Mouse (Mus musculus) embryonic facial prominence, embryonic 11.5 days (tissue): ENCODE measurements around the gene Hist1h2bj. TPM values are rescaled to one million over a fixed set of nuclear protein-coding genes. Genes with fewer than 3 reads are reported as not detected.
"Not testable (repeated sequence)": the region's sequence is repeated elsewhere in the genome, so short reads cannot be mapped to it uniquely, and the experiment has no call there.

Source experiments
- ATAC-seq: fragments of 200-750 bp; cut with Nextera tagmentation; replicated peaks from 2 replicates; pipeline ENCODE4 v1.8.0; 2017; ENCODE audit warnings: low read depth; ENCODE audit not compliant: insufficient number of reproducible peaks, low FRiP score, low TSS enrichment
- DNase-seq: peaks from one replicate; pipeline ENCODE4 v3.0.0-alpha.2; 2015; ENCODE audit warnings: low spot score
- H3K27ac ChIP-seq: fragments of 300-500 bp; sonication (generic); replicated peaks from 2 replicates; pipeline ENCODE4 v1.5.1; 2014; ENCODE audit warnings: mild to moderate bottlenecking, low read depth, low read length, control low read depth
- H3K27me3 ChIP-seq: fragments of 300-500 bp; sonication (generic); 2 replicates; pipeline ENCODE4 v1.6.1; 2014; ENCODE audit warnings: mild to moderate bottlenecking, low read length, moderate library complexity, mixed read lengths; ENCODE audit not compliant: control insufficient read depth, insufficient read depth
- H3K36me3 ChIP-seq: fragments of 300-500 bp; sonication (generic); replicated peaks from 2 replicates; pipeline ENCODE4 v1.6.1; 2014; ENCODE audit warnings: low read depth, mild to moderate bottlenecking, low read length, moderate library complexity, mixed read lengths; ENCODE audit not compliant: control insufficient read depth, insufficient read depth
- H3K4me1 ChIP-seq: fragments of 300-500 bp; sonication (generic); 2 replicates; pipeline ENCODE4 v1.6.1; 2014; ENCODE audit warnings: low read length, mixed read lengths; ENCODE audit not compliant: control insufficient read depth, insufficient read depth
- H3K4me2 ChIP-seq: fragments of 300-500 bp; sonication (generic); 2 replicates; pipeline ENCODE4 v1.6.1; 2014; ENCODE audit warnings: low read depth, mild to moderate bottlenecking, control low read depth, low read length, moderate library complexity
- H3K4me3 ChIP-seq: fragments of 300-500 bp; sonication (generic); 2 replicates; pipeline ENCODE4 v1.5.1; 2014; ENCODE audit warnings: low read depth, low read length, control low read depth
- H3K9ac ChIP-seq: fragments of 300-500 bp; sonication (generic); replicated peaks from 2 replicates; pipeline ENCODE4 v1.6.1; 2014; ENCODE audit warnings: mild to moderate bottlenecking, control low read depth, low read length
- H3K9me3 ChIP-seq: fragments of 300-500 bp; sonication (generic); replicated peaks from 2 replicates; pipeline ENCODE4 v1.6.1; 2016; ENCODE audit warnings: mild to moderate bottlenecking, low read length, inconsistent platforms, mixed read lengths; ENCODE audit not compliant: control insufficient read depth
- WGBS: fragments of 180-500 bp; shearing (Covaris S2); extraction: QIAGEN DNeasy Blood & Tissue Kit; methylation state at CpG from one replicate; pipeline ENCODE4 v1.1.7; 2014; 5-methylcytosine and 5-hydroxymethylcytosine counted together
- polyA plus RNA-seq: library from polyadenylated mRNA; unstranded; fragments of >200 nt; fragmentation: Nextera tagmentation; extraction: Ambion mirVana; gene quantifications from 2 replicates; pipeline ENCODE4 v1.2.1, GENCODE M21; 2014

The Hist1h2bj gene
- polyA plus RNA-seq, 1 experiment from 2014 or later: 16.0 TPM

DNA sequence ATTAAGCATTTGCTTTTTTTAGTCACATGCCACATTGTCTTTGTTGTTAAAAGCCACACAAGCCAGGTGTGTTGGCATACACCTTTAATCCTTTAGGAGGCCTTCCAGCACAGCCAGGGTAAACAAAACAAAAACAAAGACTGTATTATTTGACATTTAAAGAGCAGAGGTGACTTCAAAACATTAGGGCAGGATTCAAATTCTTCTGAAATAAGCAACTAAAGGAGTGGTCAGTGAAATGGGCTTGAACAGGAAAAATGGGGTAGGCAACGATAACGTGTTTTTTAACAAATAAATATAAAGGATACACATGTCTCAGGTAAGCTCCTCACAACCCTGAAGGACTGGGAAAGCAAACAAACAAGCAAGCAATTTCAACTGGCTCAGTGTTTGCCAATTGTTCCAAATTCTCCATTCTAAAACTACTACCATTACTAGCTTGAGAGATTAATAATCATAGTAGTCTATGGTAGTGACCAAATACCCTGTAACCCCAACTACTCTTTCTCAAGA, 3.0 kb upstream of the Hist1h2bj start:
- Histone ChIP-seq H3K9me3 (no peaks in the 10 kb centered on the region), H3K4me3 (peak overlapping the region; percentile 42), H3K36me3 (no peaks in the 10 kb centered on the region), H3K4me1 (no peaks in the 10 kb centered on the region), H3K9ac (peak overlapping the region; percentile 67), H3K27ac (peak overlapping the region; percentile 97), H3K27me3 (no peaks in the 10 kb centered on the region), H3K4me2 (peak overlapping the region; percentile 72)
- ATAC-seq: no peak
- 2% methylated on average over 2 of the region's 2 CpGs for WGBS
- peak; percentile 46 for DNase-seq

DNA sequence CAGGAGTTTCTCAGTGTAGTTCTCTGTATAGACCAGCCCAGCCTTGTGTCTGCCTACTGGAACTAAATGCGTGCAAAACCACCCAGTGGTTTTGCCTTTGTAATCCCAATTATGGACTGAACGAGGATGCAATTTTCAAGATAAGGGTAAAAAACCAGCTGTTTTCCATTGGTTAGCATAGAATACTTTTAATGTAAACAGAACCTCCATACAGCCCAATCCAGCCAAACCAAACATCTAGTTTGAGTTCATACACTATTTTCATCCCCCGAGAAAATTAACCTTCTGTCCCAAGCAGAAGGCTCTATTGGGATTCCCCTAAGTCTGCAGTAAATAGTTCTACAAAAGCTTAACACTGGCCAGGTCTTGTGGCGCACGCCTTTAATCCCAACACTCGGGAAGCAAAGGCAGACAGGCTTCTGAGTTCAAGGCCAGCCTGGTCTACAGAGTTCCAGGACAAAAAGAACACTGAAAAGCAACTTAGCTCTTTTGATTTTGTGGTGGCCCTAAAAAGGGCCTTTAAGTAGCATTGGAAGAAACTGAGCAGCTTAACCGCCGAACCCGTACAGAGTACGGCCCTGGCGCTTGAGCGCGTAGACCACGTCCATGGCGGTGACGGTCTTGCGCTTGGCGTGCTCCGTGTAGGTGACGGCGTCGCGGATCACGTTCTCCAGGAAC, 2.4 kb upstream of the Hist1h2bj start:
- H3K9ac ChIP-seq: peak overlapping the region; percentile 67
- ATAC-seq: peak; percentile 2; the same call in 1 of the 2 replicates
- H3K4me2 ChIP-seq: peak overlapping the region; percentile 72
- WGBS: under 1% methylated on average over 15 of the region's 24 CpGs
- H3K4me1 ChIP-seq: no peaks in the 10 kb centered on the region
- H3K9me3 ChIP-seq: no peaks in the 10 kb centered on the region
- H3K27ac ChIP-seq: peak overlapping the region; percentile 97
- no peaks in the 10 kb centered on the region for H3K27me3 ChIP-seq
- H3K36me3 ChIP-seq: no peaks in the 10 kb centered on the region
- peak; percentile 75 for DNase-seq
- H3K4me3 ChIP-seq: peak overlapping the region; percentile 42

DNA sequence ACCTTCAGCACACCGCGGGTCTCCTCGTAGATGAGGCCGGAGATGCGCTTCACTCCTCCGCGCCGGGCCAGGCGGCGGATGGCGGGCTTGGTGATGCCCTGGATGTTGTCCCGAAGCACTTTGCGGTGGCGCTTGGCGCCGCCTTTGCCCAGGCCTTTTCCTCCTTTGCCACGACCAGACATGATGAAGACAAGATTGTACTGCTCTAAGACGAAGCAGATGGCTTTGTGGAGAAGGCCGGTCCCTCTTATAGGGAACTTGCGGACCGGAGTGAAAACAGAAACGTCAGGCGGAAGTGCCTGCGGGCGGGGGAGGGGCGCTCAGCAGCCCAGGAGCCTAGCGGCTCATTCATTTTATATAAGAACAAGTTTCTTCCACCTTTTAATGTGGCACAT, 1.9 kb upstream of the Hist1h2bj start, which contains the start of gene Hist1h4i:
Gene Hist1h4i, minus strand, starts transcription at position 221 of the 395 bp plus-strand sequence.
- H3K4me3 ChIP-seq: peak within 1 kb of the TSS; percentile 42
- peak within 1 kb of the TSS; percentile 97 for H3K27ac ChIP-seq
- H3K36me3 ChIP-seq, H3K4me1 ChIP-seq, H3K9me3 ChIP-seq, H3K27me3 ChIP-seq: not testable (repeated sequence)
- H3K4me2 ChIP-seq: peak within 1 kb of the TSS; percentile 72
- H3K9ac ChIP-seq: peak within 1 kb of the TSS; percentile 73
- WGBS: 0% methylated on average over 22 of the region's 27 CpGs
- ATAC-seq: peak; percentile 68
- DNase-seq: peak; percentile 96

DNA sequence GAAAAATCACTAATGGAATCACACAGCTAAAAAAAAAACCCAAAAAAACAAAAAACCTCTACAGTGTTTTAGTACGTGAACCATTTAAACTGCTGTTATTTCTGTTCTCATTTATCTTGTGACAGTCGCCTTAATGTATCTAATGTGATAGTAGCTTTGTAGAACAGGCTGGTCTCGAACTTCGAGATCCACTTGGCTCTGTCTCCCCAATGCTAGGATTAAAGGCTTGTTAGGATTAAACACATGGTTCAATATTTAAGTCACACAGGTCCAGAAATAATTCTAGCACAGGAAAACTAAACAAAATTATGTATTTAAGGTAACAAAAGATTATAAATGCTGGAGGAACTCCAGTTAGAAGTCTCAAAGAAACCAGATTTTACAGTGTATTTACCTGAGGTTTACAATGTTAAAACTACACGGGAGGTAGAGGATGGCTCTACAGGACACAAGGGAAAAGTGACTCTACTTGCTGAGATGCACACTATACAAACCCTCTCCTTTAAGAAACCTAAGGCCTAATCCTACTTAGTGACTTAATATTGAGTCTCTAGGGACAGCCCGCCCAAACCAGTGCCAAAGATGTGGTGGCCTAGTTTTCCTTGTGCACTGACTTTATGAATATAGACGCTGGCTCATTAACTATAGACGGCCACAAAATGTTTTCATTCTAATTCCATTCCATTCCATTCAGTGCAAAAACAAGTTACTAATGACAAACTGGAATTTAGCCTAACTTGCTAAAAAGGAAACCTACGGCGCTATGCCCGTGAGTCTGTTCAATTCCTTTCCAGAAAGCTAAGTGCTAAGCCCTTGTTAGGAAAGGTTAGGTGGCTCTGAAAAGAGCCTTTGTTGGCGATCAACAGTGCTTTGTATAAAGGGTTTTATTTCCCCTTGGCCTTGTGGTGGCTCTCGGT, 1.1 kb upstream of the Hist1h2bj start:
- H3K27me3 ChIP-seq: no peaks in the 10 kb centered on the region
- H3K27ac ChIP-seq: peak overlapping the region; percentile 97
- H3K9ac ChIP-seq: peak overlapping the region; percentile 73
- peak overlapping the region; percentile 72 for H3K4me2 ChIP-seq
- peak overlapping the region; percentile 42 for H3K4me3 ChIP-seq
- ATAC-seq: no peak
- DNase-seq: peak; percentile 70
- no peaks in the 10 kb centered on the region for H3K36me3 ChIP-seq
- WGBS: 3% methylated on average over 13 of the region's 13 CpGs
- no peaks in the 10 kb centered on the region for H3K4me1 ChIP-seq
- no peaks in the 10 kb centered on the region for H3K9me3 ChIP-seq

DNA sequence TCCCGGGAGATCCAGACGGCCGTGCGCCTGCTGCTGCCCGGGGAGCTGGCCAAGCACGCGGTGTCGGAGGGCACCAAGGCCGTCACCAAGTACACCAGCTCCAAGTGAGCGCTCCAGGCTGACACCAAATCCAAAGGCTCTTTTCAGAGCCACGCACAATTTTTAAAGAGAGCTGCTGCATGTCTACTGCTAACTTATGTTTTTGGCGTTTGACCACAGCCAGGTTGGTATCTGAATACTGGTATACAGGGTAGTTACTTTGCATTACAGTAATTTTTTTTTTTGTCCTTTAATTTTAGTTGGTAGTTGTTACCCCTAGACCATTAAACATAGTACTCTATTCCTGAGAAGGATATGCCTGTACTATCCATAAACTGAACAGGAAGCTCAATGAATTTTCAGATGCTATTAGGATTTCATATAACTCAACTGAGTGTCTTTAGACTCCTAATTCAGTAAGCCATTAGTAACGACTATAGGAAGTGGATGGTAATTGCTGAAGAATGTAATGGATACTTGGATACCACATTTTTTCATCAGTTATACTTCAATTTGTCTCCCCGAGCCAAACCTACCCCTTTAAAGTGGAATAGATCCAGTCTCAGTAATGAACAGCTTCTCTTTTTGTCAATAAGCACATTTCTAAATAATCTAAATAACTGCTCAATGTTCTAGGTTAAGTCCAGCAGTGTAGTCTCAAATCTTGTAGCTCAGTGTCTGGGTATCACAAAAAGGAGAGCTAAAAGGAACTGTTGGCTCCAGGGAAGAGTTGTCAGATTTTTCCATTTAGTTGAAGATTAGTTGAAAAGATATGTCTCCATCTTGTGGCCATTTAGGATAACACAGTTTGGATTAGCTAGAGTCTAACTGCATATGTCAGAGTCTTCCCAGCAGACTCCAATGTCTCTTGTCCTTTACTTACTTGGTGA, 753 bp downstream of the Hist1h2bj start:
- Histone ChIP-seq H3K9ac (peak overlapping the region; percentile 50), H3K4me3 (peak overlapping the region; percentile 36), H3K4me1 (no peaks in the 10 kb centered on the region), H3K36me3 (no peaks in the 10 kb centered on the region), H3K4me2 (peak overlapping the region; percentile 46), H3K27ac (peak overlapping the region; percentile 84), H3K9me3 (no peaks in the 10 kb centered on the region), H3K27me3 (no peaks in the 10 kb centered on the region)
- peak; percentile 90 for DNase-seq
- peak; percentile 12; the same call in 1 of the 2 replicates for ATAC-seq
- 1% methylated on average over 10 of the region's 14 CpGs for WGBS

DNA sequence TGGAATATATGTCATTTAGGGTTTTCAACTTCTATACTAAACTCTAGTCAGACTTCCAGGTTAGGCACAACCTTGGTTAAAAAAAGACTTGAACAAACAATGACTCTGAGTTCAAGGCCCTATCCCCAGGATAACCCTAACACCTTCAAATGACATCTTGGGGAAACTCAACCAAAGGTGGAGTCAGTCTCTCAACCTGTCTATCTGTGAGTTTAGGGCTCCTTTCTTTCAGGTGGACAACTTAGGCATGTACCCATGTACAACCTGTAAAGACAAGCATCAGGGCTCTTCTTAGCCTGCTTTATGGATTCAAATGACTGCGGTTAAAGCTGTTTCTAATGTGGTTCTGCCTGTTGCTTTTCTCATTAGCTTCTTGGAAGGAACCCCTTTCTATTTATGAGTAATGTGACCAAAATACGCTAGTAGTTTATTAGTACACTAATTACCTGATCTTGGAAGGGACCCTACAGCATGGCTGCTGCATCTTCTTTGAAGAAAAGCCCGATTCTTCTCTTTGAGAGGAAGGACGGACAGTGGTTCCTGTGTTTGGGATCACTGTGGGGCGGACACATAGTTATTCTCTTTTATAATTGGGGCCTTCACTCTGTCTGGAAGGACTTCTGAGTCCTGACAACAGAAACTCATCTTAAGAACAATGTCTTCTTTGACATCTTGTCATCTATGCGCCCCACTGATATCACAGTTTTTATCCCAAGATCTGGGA, 1.6 kb downstream of the Hist1h2bj start:
- H3K4me3 ChIP-seq: no peak overlapping the region
- H3K9me3 ChIP-seq: no peaks in the 10 kb centered on the region
- H3K4me2 ChIP-seq: no peak overlapping the region
- no peak overlapping the region for H3K9ac ChIP-seq
- H3K27ac ChIP-seq: no peak overlapping the region; the same call in 1 of the 2 replicates
- WGBS: 84% methylated on average over 6 of the region's 6 CpGs
- no peaks in the 10 kb centered on the region for H3K4me1 ChIP-seq
- no peaks in the 10 kb centered on the region for H3K27me3 ChIP-seq
- no peaks in the 10 kb centered on the region for H3K36me3 ChIP-seq
- no peak for DNase-seq
- ATAC-seq: no peak

DNA sequence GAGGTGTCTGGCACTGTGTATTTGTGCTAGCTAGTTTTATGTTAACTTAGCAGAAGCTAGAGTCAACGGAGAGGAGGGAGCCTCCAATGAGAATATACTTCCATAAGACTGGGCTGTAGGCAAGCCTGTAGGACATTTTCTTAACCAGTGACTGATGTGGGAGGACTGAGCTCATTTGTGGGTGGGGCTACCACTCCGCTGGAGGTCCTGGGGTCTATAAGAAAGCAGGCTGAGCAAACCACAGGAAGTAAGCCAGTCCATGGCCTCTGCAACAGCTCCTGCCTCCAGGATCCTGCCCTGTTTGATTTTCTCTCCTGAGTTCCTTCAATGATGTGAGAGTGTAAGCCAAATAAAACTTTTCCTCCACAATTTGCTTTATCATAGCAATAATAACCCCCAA, 2.3 kb downstream of the Hist1h2bj start:
- no peaks in the 10 kb centered on the region for H3K9me3 ChIP-seq
- WGBS: 53% methylated on average over 2 of the region's 2 CpGs
- no peak overlapping the region for H3K4me3 ChIP-seq
- ATAC-seq (no peak), DNase-seq (no peak)
- H3K4me1 ChIP-seq: no peaks in the 10 kb centered on the region
- H3K27ac ChIP-seq: no peak overlapping the region
- H3K9ac ChIP-seq: no peak overlapping the region
- no peaks in the 10 kb centered on the region for H3K36me3 ChIP-seq
- H3K27me3 ChIP-seq: no peaks in the 10 kb centered on the region
- no peak overlapping the region for H3K4me2 ChIP-seq
